Mouse (Mus musculus): ENCODE data around the gene Tmprss9. TPM values are rescaled to one million over a fixed set of nuclear protein-coding genes. Genes with fewer than 3 reads are reported as not detected.

Tmprss9 gene
- polyA plus RNA-seq, 1 experiment from 2014 or later, result 0.05 TPM

GRCm38 (mm10) chr10:80904004-80904693, 32.5 kb downstream of the Tmprss9 start:
- Histone ChIP-seq H3K4me2 (replicated peaks) (no peak overlapping the region), H3K27ac (replicated peaks) (no peak overlapping the region), H3K36me3 (peaks cover 72% of the 10 kb centered on the region), H3K4me1 (peaks cover 12% of the 10 kb centered on the region), H3K9ac (no peak overlapping the region), H3K27me3 (no peaks in the 10 kb centered on the region), H3K4me3 (replicated peaks) (no peak overlapping the region), H3K9me3 (replicated peaks) (no peaks in the 10 kb centered on the region)
- no peak for ATAC-seq (ENCODE audit: insufficient number of reproducible peaks, low FRiP score, low TSS enrichment, low read depth)
- 84% methylated on average over 28 of the region's 28 CpGs for WGBS

GRCm38 (mm10) chr10:80904709-80905108, 33.1 kb downstream of the Tmprss9 start:
- no peak overlapping the region for H3K4me2 ChIP-seq (replicated peaks)

DNA sequence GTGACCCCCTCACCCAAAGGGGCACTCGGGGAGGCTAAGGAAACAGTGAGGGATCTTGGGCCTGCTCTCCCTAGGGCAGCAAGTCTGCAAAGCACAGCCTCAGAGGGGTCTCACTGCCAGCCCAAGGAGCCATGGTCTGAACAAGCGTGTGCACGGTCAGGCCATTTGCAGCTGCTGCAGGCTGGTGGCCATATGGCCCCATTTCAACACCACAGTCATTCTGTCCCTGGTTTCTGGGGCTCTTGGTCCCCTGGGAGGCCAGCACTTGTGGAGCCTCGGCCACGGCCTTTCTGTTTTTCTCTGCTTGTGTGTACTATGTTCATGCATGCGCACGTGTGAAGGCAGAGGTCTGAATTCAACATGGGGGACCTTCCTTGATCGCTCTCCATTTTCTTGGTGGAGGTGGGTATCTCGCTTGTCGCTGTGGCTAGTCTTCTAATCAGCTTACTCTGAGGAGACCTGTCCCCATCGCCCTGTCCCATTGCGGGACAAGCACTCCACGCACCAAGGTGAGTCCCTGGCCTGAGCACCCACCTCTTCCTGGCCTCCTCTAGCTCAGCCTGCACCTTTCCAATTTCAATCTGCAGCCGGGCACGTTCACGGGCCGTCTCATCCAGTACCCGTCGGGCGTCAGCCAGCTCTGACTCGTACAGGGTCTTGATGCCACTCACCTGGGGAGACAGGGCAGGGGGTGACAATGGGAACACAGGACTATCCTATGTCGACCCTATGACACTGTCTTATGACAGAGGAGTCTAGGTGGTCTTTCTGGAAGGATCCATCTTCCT, 37.9 kb downstream of the Tmprss9 start:
- Histone ChIP-seq H3K36me3 (peaks cover 90% of the 10 kb centered on the region), H3K9me3 (replicated peaks) (no peaks in the 10 kb centered on the region), H3K4me1 (peaks cover 6% of the 10 kb centered on the region; the same call in 1 of the 2 replicates), H3K27me3 (no peaks in the 10 kb centered on the region), H3K4me2 (replicated peaks) (no peak overlapping the region), H3K27ac (replicated peaks) (no peak overlapping the region), H3K4me3 (replicated peaks) (no peak overlapping the region), H3K9ac (no peak overlapping the region)
- WGBS, result 90% methylated on average over 22 of the region's 22 CpGs
- ATAC-seq (ENCODE audit: insufficient number of reproducible peaks, low FRiP score, low TSS enrichment, low read depth), result no peak

More at GRCm38 (mm10) chr10:80904709-80905108, 33.1 kb downstream of the Tmprss9 start:
- Histone ChIP-seq H3K4me1 (peaks cover 7% of the 10 kb centered on the region), H3K9ac (no peak overlapping the region), H3K36me3 (peaks cover 74% of the 10 kb centered on the region), H3K4me3 (replicated peaks) (no peak overlapping the region), H3K27me3 (no peaks in the 10 kb centered on the region), H3K9me3 (replicated peaks) (no peaks in the 10 kb centered on the region), H3K27ac (replicated peaks) (no peak overlapping the region)
- WGBS, result 94% methylated on average over 11 of the region's 11 CpGs
- ATAC-seq (ENCODE audit: insufficient number of reproducible peaks, low FRiP score, low TSS enrichment, low read depth), result no peak

- Histone ChIP-seq H3K4me3 (replicated peaks) (no peak overlapping the region), H3K36me3 (peaks cover 79% of the 10 kb centered on the region), H3K9ac (no peak overlapping the region), H3K27ac (replicated peaks) (no peak overlapping the region), H3K27me3 (no peaks in the 10 kb centered on the region), H3K9me3 (replicated peaks) (no peaks in the 10 kb centered on the region), H3K4me2 (replicated peaks) (no peak overlapping the region), H3K4me1 (peaks cover 19% of the 10 kb centered on the region)
- 77% methylated on average over 4 of the region's 4 CpGs for WGBS
- ATAC-seq (ENCODE audit: insufficient number of reproducible peaks, low FRiP score, low TSS enrichment, low read depth), result peak; percentile 25; the same call in 1 of the 2 replicates
These were observed 39.7 kb downstream of the Tmprss9 start for GRCm38 (mm10) chr10:80911354-80911753.

GRCm38 (mm10) chr10:80911891-80912290, 40.2 kb downstream of the Tmprss9 start:
- H3K27me3 ChIP-seq, result no peaks in the 10 kb centered on the region
- peaks cover 24% of the 10 kb centered on the region for H3K4me1 ChIP-seq
- H3K9me3 ChIP-seq (replicated peaks), result no peaks in the 10 kb centered on the region
- ATAC-seq (ENCODE audit: insufficient number of reproducible peaks, low FRiP score, low TSS enrichment, low read depth), result no peak
- H3K9ac ChIP-seq, result no peak overlapping the region
- no peak overlapping the region for H3K4me3 ChIP-seq (replicated peaks)
- no peak overlapping the region for H3K4me2 ChIP-seq (replicated peaks)
- no peak overlapping the region for H3K27ac ChIP-seq (replicated peaks)
- peaks cover 78% of the 10 kb centered on the region for H3K36me3 ChIP-seq

DNA sequence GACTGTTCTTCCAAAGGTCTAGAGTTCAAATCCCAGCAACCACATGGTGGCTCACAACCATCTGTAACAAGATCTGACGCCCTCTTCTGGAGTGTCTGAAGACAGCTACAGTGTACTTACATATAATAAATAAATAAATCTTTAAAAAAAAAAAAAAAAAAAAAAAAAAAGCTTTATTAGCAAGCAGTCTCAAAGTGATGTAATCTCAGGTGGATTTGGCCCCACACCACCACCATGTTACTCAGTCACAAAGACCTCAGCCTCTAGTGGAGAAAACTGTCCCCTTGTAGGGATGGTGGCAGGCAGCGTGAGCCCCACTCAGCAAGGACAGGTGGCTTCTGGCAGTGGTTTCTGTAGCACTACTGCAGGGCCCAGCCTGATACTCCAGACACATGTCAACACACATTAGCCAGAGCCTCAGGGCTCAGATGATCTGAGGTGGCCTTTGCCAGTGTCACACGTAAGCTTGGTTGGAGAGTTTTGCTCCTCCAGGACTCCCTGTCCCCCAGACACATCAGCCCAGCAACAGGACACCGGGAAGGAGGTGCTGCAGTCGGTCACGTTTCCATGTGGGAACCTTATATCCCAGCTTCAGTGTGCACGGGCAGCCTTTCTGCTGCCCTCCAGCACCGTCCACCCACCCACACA, 41.8 kb downstream of the Tmprss9 start:
- peaks cover 63% of the 10 kb centered on the region for H3K36me3 ChIP-seq
- WGBS, result 78% methylated on average over 7 of the region's 8 CpGs
- ATAC-seq (ENCODE audit: insufficient number of reproducible peaks, low FRiP score, low TSS enrichment, low read depth), result no peak

DNA sequence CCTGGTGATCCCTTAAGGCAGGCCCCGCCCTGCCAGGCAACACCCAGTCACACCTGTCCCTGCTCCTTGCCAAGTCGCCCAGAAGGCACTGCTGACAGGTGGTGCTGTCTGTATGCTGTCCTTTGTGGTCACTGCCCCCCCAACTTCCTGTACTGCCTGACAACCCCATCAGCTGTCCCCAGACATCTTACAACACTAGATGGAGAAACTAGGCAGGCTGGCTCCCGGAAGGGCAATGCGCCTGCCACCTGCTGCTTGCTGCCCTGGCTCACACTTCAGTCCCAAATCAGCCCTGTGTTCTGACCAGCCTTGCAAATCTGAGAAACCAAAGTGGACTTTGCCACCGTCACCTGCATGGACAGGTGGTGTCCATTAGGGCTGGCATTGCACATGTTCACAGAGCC, 42.6 kb downstream of the Tmprss9 start:
- 76% methylated on average over 5 of the region's 5 CpGs for WGBS
- H3K4me1 ChIP-seq, result peaks cover 37% of the 10 kb centered on the region
- H3K9me3 ChIP-seq (replicated peaks), result no peaks in the 10 kb centered on the region
- H3K4me2 ChIP-seq (replicated peaks), result no peak overlapping the region
- H3K9ac ChIP-seq, result no peak overlapping the region
- ATAC-seq (ENCODE audit: insufficient number of reproducible peaks, low FRiP score, low TSS enrichment, low read depth), result peak; percentile 26; the same call in 1 of the 2 replicates
- H3K27ac ChIP-seq (replicated peaks), result 0 out of 2 replicates have a peak overlapping the region, but pooled peaks have one; percentile 51
- no peak overlapping the region for H3K4me3 ChIP-seq (replicated peaks)
- H3K27me3 ChIP-seq, result no peaks in the 10 kb centered on the region
- peaks cover 55% of the 10 kb centered on the region for H3K36me3 ChIP-seq

More for the DNA sequence above, 41.8 kb downstream of the Tmprss9 start:
- Histone ChIP-seq H3K27me3 (no peaks in the 10 kb centered on the region), H3K27ac (replicated peaks) (0 out of 2 replicates have a peak overlapping the region, but pooled peaks have one; percentile 51), H3K9me3 (replicated peaks) (no peaks in the 10 kb centered on the region), H3K4me3 (replicated peaks) (no peak overlapping the region), H3K4me2 (replicated peaks) (no peak overlapping the region), H3K9ac (no peak overlapping the region), H3K4me1 (peaks cover 35% of the 10 kb centered on the region)

DNA sequence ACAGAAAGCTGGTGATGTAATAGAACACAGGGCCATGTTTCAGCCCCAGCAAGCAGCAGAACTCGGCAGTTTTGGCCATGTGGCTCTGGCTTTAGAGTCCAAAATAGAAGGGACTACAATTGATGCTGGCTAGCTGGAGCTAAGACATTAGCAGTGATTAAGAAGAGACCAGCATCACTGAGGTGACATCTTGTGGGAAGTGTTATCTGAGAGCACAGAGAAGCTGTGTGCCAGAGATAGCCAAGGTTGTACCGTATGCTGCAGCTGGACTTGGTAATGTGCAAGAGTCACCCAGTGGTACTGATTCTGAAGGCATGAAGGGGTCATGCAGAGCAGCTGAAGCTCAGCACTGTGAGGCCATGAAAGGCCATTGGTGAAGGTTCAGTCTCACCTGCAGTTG, 43.6 kb downstream of the Tmprss9 start:
- H3K9ac ChIP-seq, result no peak overlapping the region
- H3K4me1 ChIP-seq, result peaks cover 37% of the 10 kb centered on the region
- peaks cover 45% of the 10 kb centered on the region for H3K36me3 ChIP-seq
- 82% methylated on average over 2 of the region's 2 CpGs for WGBS
- no peaks in the 10 kb centered on the region for H3K9me3 ChIP-seq (replicated peaks)
- H3K27me3 ChIP-seq, result no peaks in the 10 kb centered on the region
- no peak for ATAC-seq (ENCODE audit: insufficient number of reproducible peaks, low FRiP score, low TSS enrichment, low read depth)
- no peak overlapping the region for H3K4me2 ChIP-seq (replicated peaks)
- no peak overlapping the region for H3K27ac ChIP-seq (replicated peaks)
- no peak overlapping the region for H3K4me3 ChIP-seq (replicated peaks)

- H3K9me3 ChIP-seq (replicated peaks), result no peaks in the 10 kb centered on the region
- no peak overlapping the region for H3K4me2 ChIP-seq (replicated peaks)
- peaks cover 37% of the 10 kb centered on the region for H3K4me1 ChIP-seq
- no peak overlapping the region for H3K4me3 ChIP-seq (replicated peaks)
- H3K9ac ChIP-seq, result no peak overlapping the region
- H3K27me3 ChIP-seq, result no peaks in the 10 kb centered on the region
- no peak for ATAC-seq (ENCODE audit: insufficient number of reproducible peaks, low FRiP score, low TSS enrichment, low read depth)
- peaks cover 40% of the 10 kb centered on the region for H3K36me3 ChIP-seq
- no peak overlapping the region for H3K27ac ChIP-seq (replicated peaks)
- WGBS, result 80% methylated on average over 4 of the region's 4 CpGs
These were observed 44.1 kb downstream of the Tmprss9 start for GRCm38 (mm10) chr10:80915736-80916135.

- H3K27me3 ChIP-seq, result no peaks in the 10 kb centered on the region
- H3K4me3 ChIP-seq (replicated peaks), result peak overlapping the region; percentile 91
- peak overlapping the region; percentile 79 for H3K9ac ChIP-seq
- 2% methylated on average over 15 of the region's 15 CpGs for WGBS
- peak; percentile 41; the same call in 1 of the 2 replicates for ATAC-seq (ENCODE audit: insufficient number of reproducible peaks, low FRiP score, low TSS enrichment, low read depth)
- peaks cover 25% of the 10 kb centered on the region for H3K36me3 ChIP-seq
- H3K4me1 ChIP-seq, result peaks cover 45% of the 10 kb centered on the region
- H3K27ac ChIP-seq (replicated peaks), result peak overlapping the region; percentile 80
- H3K4me2 ChIP-seq (replicated peaks), result peak overlapping the region; percentile 93
- H3K9me3 ChIP-seq (replicated peaks), result no peaks in the 10 kb centered on the region
These were observed 45.7 kb downstream of the Tmprss9 start for GRCm38 (mm10) chr10:80917336-80917778.
